Comparison of ENCODE assay signal across 8 mouse cellular contexts in genomic region chr14:54528007-54528393, GRCm38 (mm10). TPM values are rescaled to one million over a fixed set of nuclear protein-coding genes. Genes with fewer than 3 reads are reported as not detected.
A peak's percentile ranks its signal among the peaks of the same experiment; 100 is the strongest.
DNase-seq lines count a peak whose midpoint lies in the region; ATAC-seq and TF ChIP-seq lines count a peak whose summit lies in the region.

No protein-coding gene starts in this region.

- H3K27me3 ChIP-seq in forebrain, embryonic 11.5 days (ENCODE audit: control insufficient read depth, insufficient read depth, low read length), result no peaks in the 10 kb centered on the region
- no peaks in the 10 kb centered on the region for H3K27me3 ChIP-seq in intestine, embryonic 14.5 days (replicated peaks; ENCODE audit: control insufficient read depth, insufficient read depth, low read length)
- H3K27me3 ChIP-seq in neural tube, embryonic 13.5 days, result no peaks in the 10 kb centered on the region

- DNase-seq in layer of hippocampus, adult 2 months (ENCODE audit: low spot score in 2 of 2), result no peak
- DNase-seq in layer of hippocampus, postnatal 14 days (ENCODE audit: low spot score in 2 of 2), result no peak
- DNase-seq in forebrain, embryonic 11.5 days (ENCODE audit: low spot score), result no peak
- peak; percentile 53 for DNase-seq in intestine, embryonic 14.5 days (ENCODE audit: low spot score)
- no peak for DNase-seq in adrenal gland, adult 2 months
- DNase-seq in testis, postnatal 14 days (ENCODE audit: low spot score), result no peak
- no peak for DNase-seq in lung, postnatal 36 days

- H3K4me2 ChIP-seq in forebrain, embryonic 11.5 days (ENCODE audit: low read depth, low read length, severe bottlenecking), result peak overlapping the region; percentile 56; the same call in 1 of the 2 replicates
- peak overlapping the region; percentile 59 for H3K4me2 ChIP-seq in intestine, embryonic 14.5 days (ENCODE audit: low read length)
- H3K4me2 ChIP-seq in neural tube, embryonic 13.5 days, result peak overlapping the region; percentile 65

- no peaks in the 10 kb centered on the region for H3K36me3 ChIP-seq in forebrain, embryonic 11.5 days (ENCODE audit: control insufficient read depth, insufficient read depth, low read length)
- H3K36me3 ChIP-seq in intestine, embryonic 14.5 days (ENCODE audit: control insufficient read depth, insufficient read depth, low read length), result no peaks in the 10 kb centered on the region
- no peaks in the 10 kb centered on the region for H3K36me3 ChIP-seq in neural tube, embryonic 13.5 days

- peak overlapping the region; percentile 66; the same call in 1 of the 2 replicates for H3K9ac ChIP-seq in forebrain, embryonic 11.5 days (ENCODE audit: low read length)
- H3K9ac ChIP-seq in intestine, embryonic 14.5 days (ENCODE audit: low read length), result no peak overlapping the region
- peak overlapping the region; percentile 74; the same call in 1 of the 2 replicates for H3K9ac ChIP-seq in neural tube, embryonic 13.5 days

- H3K4me1 ChIP-seq in forebrain, embryonic 11.5 days (replicated peaks; ENCODE audit: control insufficient read depth, insufficient read depth, low read length), result peaks cover 3% of the 10 kb centered on the region; the same call in 1 of the 2 replicates
- H3K4me1 ChIP-seq in intestine, embryonic 14.5 days (replicated peaks; ENCODE audit: control insufficient read depth, insufficient read depth, low read length), result peaks cover 11% of the 10 kb centered on the region
- peaks cover 15% of the 10 kb centered on the region for H3K4me1 ChIP-seq in neural tube, embryonic 13.5 days (replicated peaks)

- WGBS in forebrain, embryonic 11.5 days, result 19% methylated on average over 5 of the region's 5 CpGs
- 27% methylated on average over 5 of the region's 5 CpGs for WGBS in intestine, embryonic 14.5 days
- WGBS in neural tube, embryonic 13.5 days, result 25% methylated on average over 5 of the region's 5 CpGs

- no peak overlapping the region for H3K27ac ChIP-seq in layer of hippocampus, adult 2 months
- H3K27ac ChIP-seq in forebrain, embryonic 11.5 days (ENCODE audit: low read depth, low read length), result no peak overlapping the region
- H3K27ac ChIP-seq in intestine, embryonic 14.5 days (ENCODE audit: low read depth), result no peak overlapping the region
- H3K27ac ChIP-seq in neural tube, embryonic 13.5 days (replicated peaks), result peak overlapping the region; percentile 86

- H3K4me3 ChIP-seq in layer of hippocampus, adult 2 months, result peak overlapping the region; percentile 55; the same call in 1 of the 2 replicates
- H3K4me3 ChIP-seq in forebrain, embryonic 11.5 days (ENCODE audit: low read depth, low read length), result no peak overlapping the region
- H3K4me3 ChIP-seq in intestine, embryonic 14.5 days (ENCODE audit: low read depth, low read length), result peak overlapping the region; percentile 37; the same call in 1 of the 2 replicates
- peak overlapping the region; percentile 40 for H3K4me3 ChIP-seq in neural tube, embryonic 13.5 days

- TF ChIP-seq CTCF in layer of hippocampus, adult 2 months (conservative IDR thresholded peaks at IDR 0.05), result no peak

- H3K9me3 ChIP-seq in forebrain, embryonic 11.5 days (ENCODE audit: control insufficient read depth, low read length), result no peaks in the 10 kb centered on the region
- no peaks in the 10 kb centered on the region for H3K9me3 ChIP-seq in intestine, embryonic 14.5 days (ENCODE audit: control insufficient read depth, low read length)
- no peaks in the 10 kb centered on the region for H3K9me3 ChIP-seq in neural tube, embryonic 13.5 days

- ATAC-seq in forebrain, embryonic 11.5 days (replicated peaks; ENCODE audit: low FRiP score), result no peak
- 0 out of 2 replicates have a peak, but pooled peaks have one; percentile 17 for ATAC-seq in intestine, embryonic 14.5 days (replicated peaks; ENCODE audit: low FRiP score, low TSS enrichment, low read depth)
- ATAC-seq in neural tube, embryonic 13.5 days (ENCODE audit: low read depth), result peak; percentile 12

RNA-seq across cellular contexts. Expression of gene Prmt5, which starts 10.7 kb away (rescaled TPM):
- 10 to 100 TPM; 47.3 to 53.6 TPM for total RNA-seq in layer of hippocampus, adult 2 months (2021)
- 10 to 100 TPM; 74.9 to 75.2 TPM for total RNA-seq in layer of hippocampus, postnatal 14 days (2021)
- polyA plus RNA-seq in forebrain, embryonic 11.5 days (2014; fragmentation: Nextera tagmentation; extraction: Ambion mirVana), result 142 and 151 TPM in 2 replicates
- 89.6 and 99.5 TPM in 2 replicates for polyA plus RNA-seq in intestine, embryonic 14.5 days (2014; fragmentation: Nextera tagmentation; extraction: Ambion mirVana)
- polyA plus RNA-seq in neural tube, embryonic 13.5 days (2015; fragmentation: Nextera tagmentation; extraction: Ambion mirVana), result 91.6 and 95.0 TPM in 2 replicates
- total RNA-seq in adrenal gland, adult 2 months (2021), result 10 to 100 TPM; 45.2 to 47.4 TPM
- 39.1 and 44.3 TPM in 2 replicates for polyA plus RNA-seq in adrenal gland, adult 2 months (2012; rRNA removed)

RNA-seq across cellular contexts. Expression of gene Haus4, which starts 26.4 kb away (rescaled TPM):
- 1 to 10 TPM; 4.4 to 4.8 TPM for total RNA-seq in layer of hippocampus, adult 2 months (2021)
- total RNA-seq in layer of hippocampus, postnatal 14 days (2021), result 1 to 10 TPM; 4.1 to 4.2 TPM
- polyA plus RNA-seq in forebrain, embryonic 11.5 days (2014; fragmentation: Nextera tagmentation; extraction: Ambion mirVana), result 50.6 and 55.5 TPM in 2 replicates
- 57.9 and 58.2 TPM in 2 replicates for polyA plus RNA-seq in intestine, embryonic 14.5 days (2014; fragmentation: Nextera tagmentation; extraction: Ambion mirVana)
- polyA plus RNA-seq in neural tube, embryonic 13.5 days (2015; fragmentation: Nextera tagmentation; extraction: Ambion mirVana), result 26.3 and 28.6 TPM in 2 replicates
- 10 to 100 TPM; 13.9 to 26.6 TPM for total RNA-seq in adrenal gland, adult 2 months (2021)
- polyA plus RNA-seq in adrenal gland, adult 2 months (2012; rRNA removed), result 20.4 and 21.0 TPM in 2 replicates

RNA-seq across cellular contexts. Expression of gene Ajuba, which starts 49.4 kb away (rescaled TPM):
- 1 to 10 TPM; 1.1 to 1.8 TPM for total RNA-seq in layer of hippocampus, adult 2 months (2021)
- 1 to 10 TPM; 2.6 to 3.2 TPM for total RNA-seq in layer of hippocampus, postnatal 14 days (2021)
- polyA plus RNA-seq in forebrain, embryonic 11.5 days (2014; fragmentation: Nextera tagmentation; extraction: Ambion mirVana), result 51.6 and 59.7 TPM in 2 replicates
- 14.5 and 19.0 TPM in 2 replicates for polyA plus RNA-seq in intestine, embryonic 14.5 days (2014; fragmentation: Nextera tagmentation; extraction: Ambion mirVana)
- 11.3 and 15.5 TPM in 2 replicates for polyA plus RNA-seq in neural tube, embryonic 13.5 days (2015; fragmentation: Nextera tagmentation; extraction: Ambion mirVana)
- 10 to 100 TPM; 14.4 to 30.3 TPM for total RNA-seq in adrenal gland, adult 2 months (2021)
- 47.0 and 56.9 TPM in 2 replicates for polyA plus RNA-seq in adrenal gland, adult 2 months (2012; rRNA removed)

RNA-seq across cellular contexts. Expression of gene Rem2, which starts 52.1 kb away (rescaled TPM):
- total RNA-seq in layer of hippocampus, adult 2 months (2021), result 10 to 100 TPM; 23.9 to 24.0 TPM
- 10 to 100 TPM; 31.3 to 33.2 TPM for total RNA-seq in layer of hippocampus, postnatal 14 days (2021)
- polyA plus RNA-seq in forebrain, embryonic 11.5 days (2014; fragmentation: Nextera tagmentation; extraction: Ambion mirVana), result 18.8 and 19.8 TPM in 2 replicates
- polyA plus RNA-seq in intestine, embryonic 14.5 days (2014; fragmentation: Nextera tagmentation; extraction: Ambion mirVana), result 2.9 and 3.7 TPM in 2 replicates
- 47.8 and 51.3 TPM in 2 replicates for polyA plus RNA-seq in neural tube, embryonic 13.5 days (2015; fragmentation: Nextera tagmentation; extraction: Ambion mirVana)
- total RNA-seq in adrenal gland, adult 2 months (2021), result under 1 TPM; 0.29 to 0.45 TPM
- polyA plus RNA-seq in adrenal gland, adult 2 months (2012; rRNA removed), result 0.40 and 0.49 TPM in 2 replicates
